Mouse (Mus musculus): ENCODE measurements around the gene Crtc1. TPM values are rescaled to one million over a fixed set of nuclear protein-coding genes. Genes with fewer than 3 reads are reported as not detected.

The Crtc1 gene
- 100 to 1,000 TPM; 109 TPM for total RNA-seq (2021)

DNA sequence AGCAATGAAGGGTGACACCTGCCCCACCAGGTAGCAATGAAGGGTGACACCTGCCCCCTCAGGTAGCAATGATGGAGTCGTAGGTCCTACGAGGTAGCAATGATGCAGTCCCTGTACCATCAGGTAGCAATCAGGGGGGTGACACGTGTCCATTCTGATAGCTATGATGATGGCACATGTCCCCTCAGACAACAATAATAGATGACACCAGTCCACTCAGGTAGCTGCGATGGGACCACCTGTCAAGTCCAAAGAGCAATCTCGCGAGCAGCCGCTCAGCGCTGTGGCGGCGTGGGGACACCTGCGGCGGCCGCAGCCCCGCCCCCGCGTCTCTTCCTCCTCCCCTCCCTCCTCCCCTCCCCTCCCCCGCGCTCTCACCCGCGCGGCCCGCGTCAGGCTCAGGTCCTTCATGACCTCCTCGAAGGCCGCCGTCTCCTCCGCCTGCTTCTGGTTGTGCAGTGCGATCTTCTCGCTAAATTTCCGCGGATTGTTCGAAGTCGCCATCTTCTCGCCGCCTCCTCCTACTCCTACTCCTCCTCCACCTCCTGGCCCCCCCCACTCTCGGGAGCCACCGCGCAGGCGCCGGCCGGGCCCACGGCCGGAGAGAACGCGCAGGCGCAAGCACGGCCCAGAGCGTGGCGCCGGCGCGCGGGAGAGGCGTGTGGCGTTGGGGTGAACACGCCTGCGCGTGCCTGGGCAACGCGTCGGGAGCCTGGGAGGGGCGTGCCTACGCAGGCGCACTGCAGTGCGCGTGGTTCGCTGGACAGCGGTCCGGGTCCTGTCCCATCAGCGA is at the start of gene Crtc1:
Gene Crtc1 (minus strand): TSS at position 525 of the 793 bp plus-strand sequence.
- intact Hi-C loops (cut with DNase I) = no loop called here
- DNase-seq = peak; percentile 99

GRCm38 (mm10) chr8:70488931-70489470 is 49.6 kb upstream of the Crtc1 start:
- intact Hi-C loops (cut with DNase I) = no loop called here
- no peak for DNase-seq

- DNase-seq = no peak
- intact Hi-C loops (cut with DNase I) = no loop called here
Measured at GRCm38 (mm10) chr8:70487993-70488796, 48.8 kb upstream of the Crtc1 start.

- no peak for DNase-seq
- intact Hi-C loops (cut with DNase I) = no loop called here
Measured at GRCm38 (mm10) chr8:70486941-70487520, 47.7 kb upstream of the Crtc1 start, which contains the start of gene Tmem59l. TSS of gene Tmem59l (minus strand) at chr8:70487358.

- DNase-seq = no peak
- intact Hi-C loops (cut with DNase I) = no loop called here
Measured at GRCm38 (mm10) chr8:70486191-70486681, 46.9 kb upstream of the Crtc1 start.

DNA sequence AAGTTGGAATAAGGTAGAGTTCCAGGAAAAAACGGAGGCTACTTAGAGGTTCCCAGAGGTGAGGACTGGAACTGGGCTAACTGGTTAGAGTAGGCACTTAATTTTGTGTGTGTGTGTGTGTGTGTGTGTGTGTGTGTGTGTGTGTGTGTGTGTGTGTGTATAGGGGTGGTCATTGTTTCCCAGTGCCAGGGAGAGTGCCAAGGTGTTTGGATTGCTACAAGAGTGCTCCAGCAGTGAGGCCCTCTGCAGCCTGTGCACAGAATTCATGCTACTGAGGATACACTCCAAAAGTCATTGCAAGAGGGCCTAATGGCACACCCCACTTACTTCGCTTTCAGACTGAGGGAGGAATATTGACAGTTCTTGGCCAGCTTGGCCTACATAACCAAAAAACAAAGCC is 43.6 kb upstream of the Crtc1 start:
- intact Hi-C loops (cut with DNase I) = no loop called here
- DNase-seq = no peak

DNA sequence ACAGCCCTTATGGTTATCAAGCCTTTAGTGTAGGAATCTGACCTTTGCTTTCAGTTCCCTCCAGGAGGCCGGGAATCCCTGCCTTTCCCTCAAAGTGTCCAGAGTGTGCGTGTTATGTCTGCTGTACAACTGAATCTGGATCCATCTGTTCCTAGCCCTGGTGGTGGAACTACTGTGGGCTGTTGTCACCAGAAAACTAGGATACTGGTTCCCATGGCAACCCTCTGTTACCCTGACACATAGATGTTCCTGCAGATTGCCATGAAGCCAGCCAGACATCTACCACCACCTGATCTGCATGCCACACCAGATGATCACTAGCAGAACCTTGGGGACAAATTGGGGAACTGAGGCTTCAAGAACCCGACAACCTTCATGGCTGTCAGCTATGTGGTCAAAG is 42.5 kb upstream of the Crtc1 start:
- intact Hi-C loops (cut with DNase I) = no loop called here
- DNase-seq = no peak

GRCm38 (mm10) chr8:70477269-70477982 is 38.0 kb upstream of the Crtc1 start:
- DNase-seq = no peak
- intact Hi-C loops (cut with DNase I) = no loop called here

- intact Hi-C loops (cut with DNase I) = no loop called here
- DNase-seq = peak; percentile 95
Measured at GRCm38 (mm10) chr8:70476333-70477268, 37.2 kb upstream of the Crtc1 start, which contains the start of gene Klhl26. TSS of gene Klhl26 (minus strand) at chr8:70476968.

DNA sequence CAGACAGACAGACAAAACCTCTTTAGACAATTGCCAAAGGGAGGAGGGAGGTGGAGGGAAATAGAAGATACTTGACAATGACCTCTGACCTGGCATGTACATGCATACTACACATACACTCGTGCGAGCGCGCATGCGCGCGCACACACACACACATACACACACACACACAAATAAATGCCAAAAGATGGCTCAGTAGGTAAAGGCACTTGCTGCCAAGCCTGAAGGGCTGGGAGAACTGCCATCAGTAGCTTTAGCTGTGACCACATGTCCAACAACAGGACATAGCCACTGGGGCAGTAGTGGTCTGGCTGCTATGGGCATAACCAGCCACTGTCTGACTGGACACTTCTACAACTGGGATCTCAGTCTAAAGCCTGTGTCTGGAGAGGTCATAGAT is 32.5 kb upstream of the Crtc1 start:
- DNase-seq = no peak
- intact Hi-C loops (cut with DNase I) = no loop called here

DNA sequence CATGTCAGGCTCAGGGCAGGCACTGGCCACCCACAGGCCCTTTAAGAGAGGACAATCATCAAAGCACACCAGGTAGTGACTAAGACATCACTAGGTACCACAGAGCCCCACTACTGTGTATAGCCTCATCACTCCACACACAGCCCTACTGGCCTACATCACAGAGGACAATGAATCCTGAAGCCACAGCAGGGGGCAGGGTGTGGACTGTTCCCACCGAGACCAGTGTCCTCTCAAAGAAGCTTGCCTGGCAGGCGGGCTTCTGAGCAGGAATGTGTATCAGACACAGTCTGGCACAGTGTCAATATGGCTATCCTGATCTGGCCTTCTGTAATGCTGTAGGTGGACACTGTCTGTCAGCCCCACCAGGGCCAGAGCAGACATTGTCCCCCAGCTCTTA is 30.6 kb upstream of the Crtc1 start:
- DNase-seq = no peak
- intact Hi-C loops (cut with DNase I) = no loop called here

- DNase-seq = no peak
- intact Hi-C loops (cut with DNase I) = no loop called here
Measured at GRCm38 (mm10) chr8:70469295-70469916, 30.0 kb upstream of the Crtc1 start.

DNA sequence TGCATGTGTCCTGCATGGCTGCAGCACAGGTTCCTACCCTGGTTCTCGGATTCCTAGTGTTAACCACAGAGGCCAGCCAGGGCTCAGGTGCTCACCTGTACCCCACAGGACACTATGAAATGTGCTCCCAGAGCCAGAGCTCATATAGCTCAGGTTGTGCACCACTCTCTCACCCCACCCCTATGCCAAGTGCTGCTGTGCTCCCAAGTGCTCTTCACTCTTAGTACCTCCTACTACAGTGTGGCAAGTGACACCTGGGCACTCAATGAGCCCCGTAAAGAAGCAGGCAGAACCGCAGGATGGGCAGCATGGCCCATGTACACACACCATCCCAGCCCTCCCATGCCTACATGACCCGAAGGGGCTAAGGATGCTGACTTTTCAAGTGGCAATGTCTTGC is 29.4 kb upstream of the Crtc1 start:
- no peak for DNase-seq
- intact Hi-C loops (cut with DNase I) = no loop called here

GRCm38 (mm10) chr8:70467907-70468306 is 28.5 kb upstream of the Crtc1 start:
- no peak for DNase-seq
- intact Hi-C loops (cut with DNase I) = no loop called here

- no peak for DNase-seq
- intact Hi-C loops (cut with DNase I) = no loop called here
Measured at GRCm38 (mm10) chr8:70467229-70467725, 27.9 kb upstream of the Crtc1 start.

- no peak for DNase-seq
Measured at GRCm38 (mm10) chr8:70466771-70467170, 27.4 kb upstream of the Crtc1 start.

GRCm38 (mm10) chr8:70466305-70466704 is 26.9 kb upstream of the Crtc1 start:
- intact Hi-C loops (cut with DNase I) = no loop called here
- no peak for DNase-seq

More at GRCm38 (mm10) chr8:70466771-70467170, 27.4 kb upstream of the Crtc1 start:
- intact Hi-C loops (cut with DNase I) = no loop called here

GRCm38 (mm10) chr8:70465701-70466100 is 26.3 kb upstream of the Crtc1 start:
- intact Hi-C loops (cut with DNase I) = no loop called here
- DNase-seq = no peak

DNA sequence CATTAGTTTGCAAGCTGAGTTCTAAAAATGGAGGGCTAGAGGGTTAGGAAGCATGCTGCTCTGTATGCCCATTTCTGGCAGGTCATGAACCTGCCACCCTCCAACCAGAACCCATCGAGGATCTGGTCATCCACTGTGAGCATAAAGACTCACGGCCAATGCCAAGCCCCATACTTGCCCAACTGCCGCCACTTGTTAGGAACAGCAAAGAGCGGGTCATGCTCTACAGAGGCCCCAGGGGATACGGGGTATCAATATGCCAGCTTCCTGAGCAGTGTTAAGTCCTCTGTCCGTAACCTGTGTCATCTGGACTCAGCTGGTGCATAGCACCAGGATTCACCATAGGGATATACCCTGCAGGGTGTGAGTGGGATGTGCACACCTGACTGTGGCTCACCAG is 24.8 kb upstream of the Crtc1 start:
- intact Hi-C loops (cut with DNase I) = no loop called here
- DNase-seq = no peak
